Mouse (Mus musculus): Measurements from ENCODE around the gene Tnk2.

GRCm38 (mm10) chr16:32613269-32613834 lies 30.3 kb upstream of the Tnk2 start:
- TF ChIP-seq POLR2A (IDR thresholded peaks at IDR 0.05; ENCODE audit: borderline replicate concordance, extremely low read depth, low read depth, low read length) = no peak
- no peak for TF ChIP-seq CTCF (IDR thresholded peaks at IDR 0.05; ENCODE audit: insufficient read depth, low read length)
